Mouse (Mus musculus) B cell, adult 2 months (primary cell): ENCODE results near the gene Msh3.
A peak's percentile ranks its signal among the peaks of the same experiment; 100 is the strongest.
"Not testable (repeated sequence)": the region's sequence is repeated elsewhere in the genome, so short reads cannot be mapped to it uniquely, and the experiment has no call there.

ENCODE experiments used
- DNase-seq, 2 experiments: peaks; one replicate each; pipeline ENCODE4 v3.0.0; 2022

Msh3 gene

DNA sequence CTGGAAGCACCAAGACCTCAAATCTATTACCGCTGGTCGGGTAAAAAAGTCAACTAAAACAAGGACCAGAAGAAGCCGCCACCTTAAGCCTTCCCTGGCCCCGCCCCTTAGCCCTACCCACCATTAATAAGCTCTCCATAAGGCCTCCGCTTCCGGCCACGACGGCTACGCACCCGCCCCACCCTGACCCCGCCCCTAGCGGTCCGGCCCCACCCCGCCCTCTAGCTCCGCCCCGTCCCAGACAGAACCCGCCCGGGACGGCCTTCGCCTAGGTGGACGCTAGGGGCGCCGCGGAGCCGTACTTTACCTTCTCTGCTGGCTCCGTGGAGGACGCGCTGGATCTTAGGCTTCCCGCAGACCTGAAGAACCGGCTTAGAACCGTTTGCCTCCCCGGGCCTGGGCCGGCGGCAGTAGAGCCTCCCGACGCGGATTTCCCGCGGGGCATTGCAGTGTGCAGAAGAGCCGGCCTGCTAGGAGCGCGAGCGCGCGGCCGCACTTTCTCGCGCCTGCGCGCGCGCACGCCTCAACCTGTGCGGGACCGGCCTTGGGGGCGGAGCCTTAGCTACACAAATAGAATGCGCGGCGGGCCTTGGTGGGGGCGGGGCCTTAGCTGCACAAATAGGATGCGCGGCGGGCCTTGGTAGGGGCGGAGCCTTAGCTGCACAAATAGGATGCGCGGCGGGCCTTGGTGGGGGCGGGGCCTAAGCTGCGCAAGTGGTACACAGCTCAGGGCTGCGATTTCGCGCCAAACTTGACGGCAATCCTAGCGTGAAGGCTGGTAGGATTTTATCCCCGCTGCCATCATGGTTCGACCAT is at the start of gene Msh3, which contains the start of gene Dhfr:
Gene Msh3 (minus strand): TSS at position 548 of the 816 bp plus-strand sequence.
Gene Dhfr (plus strand): TSS at position 271 of the 816 bp plus-strand sequence.
- peak; percentile 97 for DNase-seq

- no peak for DNase-seq
Measured at GRCm38 (mm10) chr13:92403496-92403895, 48.7 kb upstream of the Msh3 start.

DNA sequence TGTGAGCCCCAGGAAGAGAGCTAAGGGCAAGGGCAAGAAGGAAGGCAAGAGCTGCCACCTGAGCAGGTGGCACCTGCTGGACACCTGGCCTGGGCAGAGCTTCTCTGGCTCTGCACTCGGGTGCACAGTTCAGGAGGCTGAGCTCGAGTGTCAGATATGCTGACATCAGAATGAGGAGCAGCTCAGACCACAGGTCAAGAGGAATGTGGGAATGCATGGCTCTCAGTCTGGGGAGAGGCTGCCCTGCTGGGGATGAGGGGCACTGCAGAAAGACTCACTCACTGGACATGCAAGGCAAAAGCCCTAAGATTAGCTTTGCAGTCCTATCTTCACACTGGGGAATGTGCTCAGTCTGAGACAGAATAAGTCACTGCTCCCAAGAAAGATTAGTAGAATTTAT is 47.3 kb upstream of the Msh3 start:
- DNase-seq: no peak

DNA sequence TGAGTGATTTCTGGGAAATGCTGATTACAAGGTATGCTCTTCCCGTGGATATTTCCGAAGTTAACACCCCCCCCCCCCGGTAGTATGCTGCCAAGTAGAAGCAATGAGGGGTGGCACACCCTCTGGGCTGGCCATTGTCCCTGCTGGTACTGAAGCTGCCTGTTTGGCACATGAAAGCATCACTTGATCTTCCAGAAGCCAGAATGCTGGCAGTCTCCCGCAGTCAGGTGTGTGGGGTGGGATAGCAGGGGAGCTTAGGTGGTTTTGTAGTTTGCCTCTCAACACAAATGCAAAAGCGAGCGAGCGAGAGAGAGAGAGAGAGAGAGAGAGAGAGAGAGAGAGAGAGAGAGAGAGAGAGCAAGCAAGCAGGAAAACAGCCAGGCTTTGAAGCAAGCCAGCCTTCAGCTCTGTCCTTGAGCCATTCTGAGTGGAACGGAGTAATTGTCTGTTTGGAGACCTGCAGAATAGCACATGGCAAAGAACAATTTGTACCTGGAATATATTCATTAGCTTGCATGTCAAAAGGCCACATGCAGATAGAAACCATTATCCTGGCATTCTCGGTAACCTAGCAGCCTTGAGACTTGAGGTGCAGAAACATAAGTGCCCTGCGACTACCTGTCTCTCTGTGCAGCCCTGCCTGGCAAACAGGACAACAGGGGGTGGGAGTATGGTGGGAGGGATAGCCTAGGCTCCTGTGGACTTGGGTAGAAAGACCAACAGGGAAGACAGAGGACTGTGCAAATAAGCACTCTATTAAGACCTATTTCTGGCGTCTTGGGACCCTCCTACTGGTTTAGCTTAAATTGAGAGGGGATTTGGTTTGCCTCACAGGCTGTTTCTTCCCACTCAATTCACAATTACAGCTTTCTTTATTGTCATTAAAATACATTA is 43.9 kb upstream of the Msh3 start:
- DNase-seq: no peak

DNA sequence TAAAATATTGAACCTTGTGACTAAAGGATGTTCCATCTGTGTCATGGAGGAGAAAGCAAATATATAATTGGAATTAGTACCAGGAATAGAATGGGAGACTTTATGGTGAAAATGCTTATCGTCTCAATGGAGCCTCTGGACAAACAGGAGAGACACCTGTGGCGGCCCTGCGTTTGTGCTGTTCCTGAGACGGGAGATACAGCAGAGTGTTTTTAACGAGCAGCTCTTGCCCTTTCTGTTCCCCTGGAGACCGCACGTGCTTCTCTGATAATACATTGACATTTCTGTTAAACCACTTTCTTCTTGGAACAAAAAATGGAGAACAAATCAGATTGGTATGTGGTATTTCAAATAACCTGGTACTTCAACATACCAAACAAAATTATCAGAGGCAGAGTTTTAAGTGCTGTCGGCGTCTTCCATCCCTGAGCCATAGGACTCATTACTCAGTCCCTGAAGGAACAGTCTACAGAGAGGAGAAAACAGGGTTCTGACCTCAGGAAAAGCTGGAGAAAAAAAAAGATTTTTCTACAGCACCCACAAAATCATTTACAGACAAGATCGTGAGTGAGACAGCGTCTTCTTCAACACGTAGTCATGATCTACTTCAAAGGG is 38.4 kb upstream of the Msh3 start:
- no peak for DNase-seq

DNA sequence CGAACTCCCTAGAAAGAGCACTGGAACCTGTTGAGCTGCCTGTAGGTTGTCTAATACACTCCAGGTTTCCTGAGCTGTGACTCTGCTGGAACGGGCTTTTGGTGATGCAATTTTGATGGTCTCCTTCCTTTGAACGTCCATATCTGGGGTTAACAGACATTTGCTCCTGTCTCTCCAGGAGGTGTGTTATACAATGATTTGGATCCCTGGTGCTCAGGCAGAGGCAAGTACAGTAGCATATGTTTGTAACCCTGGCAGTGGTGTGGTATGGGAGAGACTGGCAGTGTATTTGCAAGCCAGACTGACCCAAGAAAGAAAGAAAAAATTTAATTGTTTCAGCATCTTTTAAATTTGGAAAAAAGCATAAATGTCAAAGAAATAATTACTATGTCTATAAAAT is 32.6 kb upstream of the Msh3 start:
- DNase-seq: no peak

DNA sequence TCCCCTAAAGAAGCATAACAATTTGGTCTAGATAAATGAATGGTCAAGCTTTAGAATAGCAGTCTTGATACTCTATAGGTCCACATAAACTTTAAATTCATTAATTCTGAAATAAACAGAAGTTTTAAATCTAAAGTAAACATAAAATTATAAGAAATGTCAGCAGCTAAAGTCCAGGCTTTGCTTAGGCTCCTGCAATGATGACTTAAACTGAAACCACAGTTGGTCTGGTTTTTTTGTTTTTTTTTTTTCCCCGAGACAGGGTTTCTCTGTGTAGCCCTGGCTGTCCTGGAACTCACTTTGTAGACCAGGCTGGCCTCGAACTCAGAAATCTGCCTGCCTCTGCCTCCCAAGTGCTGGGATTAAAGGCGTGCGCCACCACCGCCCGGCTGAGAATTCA is 16.7 kb upstream of the Msh3 start:
- DNase-seq: not testable (repeated sequence)

DNA sequence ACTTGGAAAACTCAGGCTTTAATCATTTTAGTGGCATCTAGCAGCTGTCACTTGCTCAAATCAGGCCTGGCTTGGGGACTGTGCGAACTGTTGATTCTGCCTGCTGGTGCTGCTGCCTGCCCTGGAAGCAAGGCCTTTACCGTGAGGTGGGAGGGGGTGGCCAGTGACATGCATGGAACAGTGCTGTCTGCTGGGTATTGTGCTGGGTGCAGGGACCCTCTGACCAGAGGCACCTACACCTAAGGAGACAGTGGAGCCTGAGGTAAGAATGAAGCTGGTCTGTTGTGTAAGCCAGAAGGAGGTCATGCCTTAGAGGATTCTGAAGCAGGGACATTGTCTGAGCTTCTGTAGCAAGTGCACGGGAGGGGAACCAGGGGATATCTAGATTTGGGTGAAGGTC is 16.0 kb upstream of the Msh3 start:
- DNase-seq: no peak

- no peak for DNase-seq
Measured at GRCm38 (mm10) chr13:92365312-92365711, 10.5 kb upstream of the Msh3 start.

GRCm38 (mm10) chr13:92361609-92362008 is 6.8 kb upstream of the Msh3 start:
- no peak for DNase-seq

GRCm38 (mm10) chr13:92357644-92358043 is 2.8 kb upstream of the Msh3 start:
- no peak for DNase-seq

DNA sequence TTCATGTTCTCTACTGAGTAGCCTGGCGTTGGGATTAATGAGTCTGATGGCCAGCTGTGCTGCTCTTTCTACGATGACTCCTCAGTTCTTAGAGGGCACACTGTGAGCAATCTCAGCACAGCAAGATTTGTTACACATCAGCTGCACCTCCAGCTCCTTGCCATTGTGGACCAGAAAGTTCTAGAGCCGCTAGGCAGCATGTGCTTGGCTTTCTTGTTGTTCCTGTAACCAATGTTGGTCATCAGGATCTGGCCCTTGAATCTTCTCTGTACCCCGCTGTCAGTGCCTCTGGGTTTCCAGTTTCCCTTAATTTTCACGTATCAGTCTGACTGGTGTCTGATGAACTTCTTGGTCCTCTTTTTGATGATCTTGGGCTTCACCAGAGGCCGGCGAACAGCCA is 1.6 kb upstream of the Msh3 start:
- DNase-seq: no peak

GRCm38 (mm10) chr13:92355272-92355643 is 455 bp upstream of the Msh3 start:
- no peak for DNase-seq

DNA sequence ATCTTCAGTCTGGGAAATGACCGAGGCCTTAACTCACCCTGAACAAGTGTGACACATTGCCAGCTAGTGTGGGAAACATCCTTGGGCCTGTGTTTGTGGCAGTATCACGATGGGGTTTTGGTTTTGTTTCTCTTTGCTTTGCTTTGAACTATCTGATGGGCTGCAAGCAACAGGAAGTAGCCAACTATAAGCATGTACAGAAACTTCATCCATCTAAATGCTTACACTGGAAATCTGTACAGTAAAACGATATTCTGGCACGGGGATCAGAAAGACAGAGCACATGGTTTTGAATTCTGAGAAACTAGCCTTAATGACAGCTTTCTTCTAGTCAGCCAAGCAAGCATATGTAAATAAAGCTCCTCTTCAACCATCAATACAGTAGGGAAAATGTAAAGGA is 847 bp downstream of the Msh3 start:
- no peak for DNase-seq

GRCm38 (mm10) chr13:92351100-92351499 is 3.7 kb downstream of the Msh3 start:
- DNase-seq: no peak

GRCm38 (mm10) chr13:92346338-92346737 is 8.5 kb downstream of the Msh3 start:
- no peak for DNase-seq

GRCm38 (mm10) chr13:92344033-92344432 is 10.8 kb downstream of the Msh3 start:
- no peak for DNase-seq

- DNase-seq: no peak
Measured at GRCm38 (mm10) chr13:92339787-92340186, 15.0 kb downstream of the Msh3 start.

DNA sequence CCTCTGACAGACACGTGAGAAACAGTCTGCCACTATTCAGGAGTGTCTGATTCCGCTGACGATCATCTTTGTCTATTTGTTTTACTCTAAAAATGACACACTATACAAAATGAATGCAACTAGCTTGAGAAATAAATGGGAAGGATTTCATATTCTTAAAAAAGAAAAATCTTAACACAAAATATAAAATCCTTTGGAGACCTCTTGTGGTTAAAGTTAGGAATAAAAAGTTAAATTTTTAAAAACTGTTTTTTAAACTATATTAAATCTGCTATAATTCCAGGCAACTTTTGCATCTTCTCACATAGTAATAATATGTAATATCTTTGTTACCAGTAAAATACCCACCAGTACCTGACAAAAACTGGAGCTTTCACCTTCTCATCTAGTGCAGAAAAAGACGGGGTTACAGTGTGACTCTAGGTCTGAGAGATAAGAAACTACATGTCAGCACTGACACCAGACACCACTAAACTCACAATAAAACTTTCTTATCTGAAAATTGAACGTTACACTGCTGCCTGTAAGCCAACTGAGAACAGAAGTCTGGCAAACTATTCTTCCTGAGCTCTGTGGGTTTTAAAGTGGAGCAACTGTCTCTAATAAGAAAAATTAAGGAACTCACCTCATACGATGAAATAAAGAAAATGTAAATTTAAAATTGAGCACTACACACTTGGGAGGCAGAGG is 16.9 kb downstream of the Msh3 start:
- DNase-seq: no peak

DNA sequence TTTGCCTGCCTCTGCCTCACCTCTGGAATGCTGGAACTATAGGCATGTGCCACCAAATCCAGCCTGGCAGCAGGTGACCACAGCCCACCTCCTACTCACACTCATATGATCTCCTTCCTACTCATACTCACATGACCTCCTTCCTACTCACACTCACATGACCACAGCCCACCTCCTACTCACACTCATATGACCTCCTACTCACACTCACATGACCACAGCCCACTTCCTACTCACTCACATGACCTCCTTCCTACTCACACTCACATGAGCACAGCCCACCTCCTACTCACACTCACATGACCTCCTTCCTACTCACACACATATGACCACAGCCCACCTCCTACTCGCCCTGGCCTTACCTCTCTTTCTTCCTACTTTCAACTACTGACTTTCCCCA is 17.9 kb downstream of the Msh3 start:
- DNase-seq: peak; percentile 22 to 37

DNA sequence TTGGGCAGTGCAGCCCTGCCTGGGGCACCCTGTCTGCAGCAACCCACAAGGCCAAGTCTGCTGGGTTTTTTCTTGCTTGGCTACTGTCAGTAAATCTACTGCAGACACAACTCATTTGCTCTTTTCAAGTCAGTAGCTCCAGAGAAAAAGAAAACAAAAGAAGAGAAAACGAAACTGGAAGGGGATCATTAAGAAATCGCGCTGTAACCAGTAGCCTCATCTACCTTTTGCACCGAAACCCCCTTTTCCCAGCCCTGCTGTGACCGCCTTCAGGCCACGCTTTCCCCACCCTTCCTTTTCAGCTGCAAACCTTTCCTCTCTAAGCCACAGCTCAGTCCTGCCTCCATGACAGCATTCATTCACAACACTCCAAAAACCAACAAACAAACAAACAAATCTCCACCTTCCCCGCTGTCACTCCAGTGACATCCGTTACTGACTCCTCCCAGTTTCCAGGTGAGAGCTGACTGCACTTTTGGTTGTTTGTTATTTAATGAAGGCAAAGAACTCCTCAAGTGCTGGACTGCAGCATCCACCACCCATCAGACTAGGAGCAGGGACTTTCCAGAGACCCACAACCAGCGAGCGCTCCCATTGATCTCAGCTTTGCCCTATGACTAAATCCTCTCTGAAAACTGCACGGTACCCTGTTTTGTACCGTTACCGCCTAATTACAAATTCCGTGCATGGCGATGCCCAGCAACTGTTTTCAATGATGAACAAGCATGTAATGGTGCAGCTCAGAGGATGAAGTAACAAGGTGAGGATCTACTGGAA is 22.5 kb downstream of the Msh3 start:
- no peak for DNase-seq

DNA sequence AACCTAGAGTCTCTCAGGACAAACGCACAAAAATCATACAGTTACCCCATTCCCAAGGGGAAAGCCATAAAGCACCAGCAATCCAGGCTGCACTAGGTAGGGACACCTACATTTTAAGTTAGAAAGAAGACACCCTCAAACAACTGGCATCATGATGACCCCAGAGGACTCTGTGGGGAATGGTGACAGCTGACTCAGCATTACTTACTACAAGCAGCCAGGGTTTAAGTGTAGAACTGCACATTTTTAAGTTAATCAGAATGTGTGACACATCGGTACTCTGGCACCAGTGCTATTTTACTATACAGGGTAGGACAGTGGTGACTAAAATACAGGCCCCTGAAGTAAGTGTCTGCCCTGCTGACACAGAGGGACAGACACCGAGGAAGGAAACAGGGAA is 24.2 kb downstream of the Msh3 start:
- no peak for DNase-seq
